Mouse (Mus musculus) midbrain, embryonic 14.5 days (tissue): ENCODE data around the gene Rsph3a. TPM values are rescaled to one million over a fixed set of nuclear protein-coding genes. Genes with fewer than 3 reads are reported as not detected.
"Not testable (repeated sequence)": the region's sequence is repeated elsewhere in the genome, so short reads cannot be mapped to it uniquely, and the experiment has no call there.

Source experiments
- ATAC-seq: fragments of 200-750 bp; cut with Nextera tagmentation; 2 replicates; pipeline ENCODE4 v1.8.0; 2017; ENCODE audit warnings: moderate number of reproducible peaks, moderate library complexity; ENCODE audit not compliant: low FRiP score, low TSS enrichment
- DNase-seq: peaks from one replicate; pipeline ENCODE4 v3.0.0-alpha.2; 2015
- H3K27ac ChIP-seq: fragments of 300-500 bp; sonication (generic); replicated peaks from 2 replicates; pipeline ENCODE4 v1.5.1; 2014; ENCODE audit warnings: mild to moderate bottlenecking, low read depth, low read length, moderate library complexity
- H3K27me3 ChIP-seq: fragments of 300-500 bp; sonication (generic); 2 replicates; pipeline ENCODE4 v1.6.1; 2014; ENCODE audit warnings: low read length, control low read depth, mixed read lengths; ENCODE audit not compliant: control insufficient read depth, insufficient read depth
- H3K36me3 ChIP-seq: fragments of 300-500 bp; sonication (generic); 2 replicates; pipeline ENCODE4 v1.6.1; 2014; ENCODE audit warnings: low read length, control low read depth; ENCODE audit not compliant: control insufficient read depth, insufficient read depth
- H3K4me1 ChIP-seq: fragments of 300-500 bp; sonication (generic); 2 replicates; pipeline ENCODE4 v1.6.1; 2014; ENCODE audit warnings: mild to moderate bottlenecking, antibody characterized with exemption, low read length, control low read depth; ENCODE audit not compliant: control insufficient read depth, insufficient read depth
- H3K4me2 ChIP-seq: fragments of 300-500 bp; sonication (generic); 2 replicates; pipeline ENCODE4 v1.6.1; 2014; ENCODE audit warnings: mild to moderate bottlenecking, low read length, moderate library complexity
- H3K4me3 ChIP-seq: fragments of 300-500 bp; sonication (generic); replicated peaks from 2 replicates; pipeline ENCODE4 v1.5.1; 2014; ENCODE audit warnings: low read depth, low read length
- H3K9ac ChIP-seq: fragments of 300-500 bp; sonication (generic); replicated peaks from 2 replicates; pipeline ENCODE4 v1.6.1; 2014; ENCODE audit warnings: mild to moderate bottlenecking, low read length, moderate library complexity
- H3K9me3 ChIP-seq: fragments of 300-500 bp; sonication (generic); 2 replicates; pipeline ENCODE4 v1.6.1; 2016; ENCODE audit warnings: low read length, control low read depth, mixed read lengths; ENCODE audit not compliant: control insufficient read depth
- WGBS: fragments of 180-500 bp; shearing (Covaris S2); extraction: QIAGEN DNeasy Blood & Tissue Kit; methylation state at CpG from one replicate; pipeline ENCODE4 v1.1.7; 2014; 5-methylcytosine and 5-hydroxymethylcytosine counted together
- polyA plus RNA-seq: library from polyadenylated mRNA; unstranded; fragments of >200 nt; fragmentation: Nextera tagmentation; extraction: Ambion mirVana; gene quantifications from 2 replicates; pipeline ENCODE4 v1.2.1, GENCODE M21; 2014

Rsph3a gene
- polyA plus RNA-seq, 1 experiment from 2014 or later, result 84.0 TPM

DNA sequence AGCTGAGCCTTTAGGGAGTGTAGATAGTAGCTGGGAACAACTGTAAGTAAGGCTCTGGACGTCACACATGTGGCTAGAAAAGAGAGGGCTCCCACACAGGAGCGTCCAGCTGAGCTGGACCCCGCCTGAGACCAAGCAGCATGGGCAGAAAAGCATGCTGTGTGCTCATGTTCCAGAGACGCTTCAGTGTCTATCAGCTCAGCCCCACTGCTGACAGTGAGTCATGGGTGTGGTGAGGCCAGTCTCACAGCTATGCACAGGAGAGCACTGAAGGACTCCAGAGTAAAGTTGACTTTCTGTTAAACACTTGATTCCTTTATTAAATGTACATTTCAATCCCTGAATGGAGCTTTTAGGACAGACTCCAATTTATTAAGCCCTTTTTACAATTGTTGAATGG lies 5.9 kb downstream of the Rsph3a start:
- not testable (repeated sequence) for H3K27me3 ChIP-seq, DNase-seq, H3K9ac ChIP-seq, H3K27ac ChIP-seq, H3K4me3 ChIP-seq, H3K9me3 ChIP-seq, H3K4me2 ChIP-seq, H3K4me1 ChIP-seq, H3K36me3 ChIP-seq, ATAC-seq
- WGBS, result no CpG with 5 or more reads among the region's 4 CpGs

DNA sequence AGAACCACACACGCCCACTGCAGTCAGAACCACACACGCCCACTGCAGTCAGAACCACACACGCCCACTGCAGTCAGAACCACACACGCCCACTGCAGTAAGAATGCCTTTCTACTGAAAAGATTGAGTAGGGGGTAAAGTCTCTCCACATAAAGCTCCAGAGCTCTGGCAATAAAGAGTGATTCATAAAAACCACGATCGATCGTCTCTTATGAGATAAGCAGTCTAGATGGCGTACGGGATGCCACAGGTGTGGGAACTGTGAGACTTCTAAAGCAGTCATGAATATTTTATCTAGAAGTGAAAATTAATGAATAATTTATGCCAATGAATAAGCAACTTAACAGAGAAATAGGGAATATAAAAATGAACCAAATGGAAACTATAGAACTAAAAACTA lies 11.8 kb downstream of the Rsph3a start:
- not testable (repeated sequence) for H3K36me3 ChIP-seq, H3K4me2 ChIP-seq, H3K4me1 ChIP-seq, H3K9ac ChIP-seq, ATAC-seq, DNase-seq, H3K4me3 ChIP-seq, H3K27ac ChIP-seq, H3K27me3 ChIP-seq, H3K9me3 ChIP-seq
- 94% methylated on average over 8 of the region's 9 CpGs for WGBS

DNA sequence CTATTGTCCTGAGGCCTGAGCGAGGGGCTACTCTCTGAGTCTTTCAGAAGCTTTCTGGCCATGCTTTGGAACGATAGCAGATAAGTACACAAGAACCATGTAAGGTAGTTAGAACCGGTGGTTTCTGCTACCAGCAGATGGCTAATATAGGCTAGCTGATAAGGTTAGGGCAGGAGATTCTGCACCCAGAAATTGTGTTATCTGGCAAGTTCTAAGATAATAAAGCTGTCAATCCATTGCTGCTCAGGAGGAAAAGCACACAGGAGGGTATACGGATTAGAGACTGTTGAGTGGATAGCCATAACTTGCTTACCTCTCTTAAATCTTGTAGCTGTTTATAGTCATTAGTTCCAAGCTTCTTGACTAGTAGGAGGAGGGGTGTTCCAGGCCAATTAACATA lies 17.9 kb downstream of the Rsph3a start:
- WGBS, result 90% methylated on average over 4 of the region's 4 CpGs
- H3K4me3 ChIP-seq, H3K27me3 ChIP-seq: not testable (repeated sequence)

DNA sequence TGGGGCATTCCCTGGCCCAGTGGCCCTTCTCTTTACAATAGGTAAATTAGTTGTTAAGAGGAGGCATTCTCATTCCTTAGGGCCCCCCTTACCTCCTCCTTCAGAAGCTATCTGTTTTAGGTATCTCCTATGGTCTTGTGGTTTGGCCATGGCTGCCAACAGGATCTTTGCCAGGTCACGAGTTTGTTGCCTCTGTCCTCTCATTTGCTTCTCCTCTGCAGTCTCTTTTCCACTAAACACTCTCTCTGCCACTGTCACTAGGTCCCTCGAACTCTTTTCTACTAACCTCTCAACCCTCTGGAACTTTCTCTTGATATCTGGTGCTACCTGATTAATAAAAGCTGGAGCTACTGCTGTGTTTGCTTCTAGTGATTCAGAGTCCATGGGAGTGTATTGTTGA lies 19.0 kb downstream of the Rsph3a start:
- ATAC-seq, H3K36me3 ChIP-seq, H3K9me3 ChIP-seq, DNase-seq, H3K27ac ChIP-seq, H3K4me2 ChIP-seq, H3K4me1 ChIP-seq, H3K9ac ChIP-seq, H3K27me3 ChIP-seq, H3K4me3 ChIP-seq: not testable (repeated sequence)
- WGBS, result 97% methylated on average over 2 of the region's 2 CpGs

More for the DNA sequence above, 17.9 kb downstream of the Rsph3a start:
- H3K27ac ChIP-seq, DNase-seq, H3K9me3 ChIP-seq, H3K4me1 ChIP-seq, H3K9ac ChIP-seq, ATAC-seq, H3K36me3 ChIP-seq, H3K4me2 ChIP-seq: not testable (repeated sequence)

DNA sequence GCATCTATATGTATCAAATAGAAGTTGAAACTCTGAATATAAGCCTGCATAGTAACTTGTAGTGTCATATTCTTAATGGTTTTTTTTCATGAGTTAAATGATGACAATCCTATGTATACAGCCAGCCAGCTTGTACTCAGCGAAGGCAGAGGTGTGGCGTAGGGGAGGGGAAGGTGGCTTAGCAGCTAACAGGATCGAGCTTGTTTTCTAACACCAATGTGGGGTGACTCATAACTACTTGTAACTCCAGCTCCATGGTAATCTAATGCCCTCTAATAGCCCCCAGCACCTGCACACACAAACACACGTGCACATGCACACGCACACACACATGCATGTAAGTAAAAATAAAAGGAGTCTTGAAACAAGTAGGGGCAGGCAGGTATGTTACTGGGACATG lies 23.1 kb downstream of the Rsph3a start:
- not testable (repeated sequence) for DNase-seq, H3K4me3 ChIP-seq
- 91% methylated on average over 3 of the region's 5 CpGs for WGBS

DNA sequence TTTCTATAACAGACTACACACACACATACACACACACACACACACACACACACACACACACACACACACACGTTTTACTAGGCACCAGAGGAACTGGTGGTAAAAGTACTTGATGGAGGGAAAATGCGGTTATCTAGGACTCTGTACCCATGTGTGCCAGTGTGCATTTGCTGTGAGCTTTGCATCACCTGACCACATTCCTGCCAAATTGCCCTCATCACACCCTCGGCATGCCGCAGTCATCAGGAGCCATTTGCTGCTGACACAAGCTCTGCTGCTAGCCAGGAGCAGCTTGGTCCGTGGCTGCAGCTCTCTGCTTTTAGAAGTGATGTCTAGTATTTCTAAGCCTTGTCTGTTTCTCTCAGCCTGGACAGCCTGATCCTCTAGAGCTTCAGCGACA lies 24.4 kb downstream of the Rsph3a start:
- not testable (repeated sequence) for H3K4me1 ChIP-seq, H3K9me3 ChIP-seq, H3K4me3 ChIP-seq, H3K27me3 ChIP-seq, H3K36me3 ChIP-seq, H3K4me2 ChIP-seq, H3K9ac ChIP-seq, H3K27ac ChIP-seq, ATAC-seq, DNase-seq
- 67% methylated on average over 1 of the region's 6 CpGs for WGBS

More for the DNA sequence above, 23.1 kb downstream of the Rsph3a start:
- not testable (repeated sequence) for H3K9me3 ChIP-seq, H3K4me1 ChIP-seq, H3K4me2 ChIP-seq, H3K9ac ChIP-seq, H3K36me3 ChIP-seq, ATAC-seq, H3K27ac ChIP-seq, H3K27me3 ChIP-seq

DNA sequence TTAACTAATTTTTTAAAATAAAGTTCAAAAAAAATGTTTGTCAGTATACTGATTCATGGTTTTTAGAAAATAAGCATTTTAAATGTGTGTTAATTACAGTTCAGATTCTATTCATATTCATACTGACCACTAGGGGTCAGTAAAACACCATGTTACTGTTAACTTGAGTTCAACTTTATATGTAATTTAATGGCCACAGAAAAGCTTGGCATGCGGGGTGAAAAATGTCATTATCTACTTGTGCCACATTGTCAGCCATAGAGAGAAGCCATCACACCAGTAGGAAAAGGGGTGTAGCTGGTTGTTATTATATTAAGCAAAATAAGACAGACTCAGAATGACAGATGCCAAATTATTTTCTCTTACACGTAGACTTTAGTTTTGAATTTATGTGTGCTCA lies 38.1 kb downstream of the Rsph3a start:
- H3K27me3 ChIP-seq, H3K9me3 ChIP-seq, H3K4me1 ChIP-seq, H3K4me3 ChIP-seq, H3K9ac ChIP-seq, ATAC-seq, H3K36me3 ChIP-seq, H3K27ac ChIP-seq, H3K4me2 ChIP-seq, DNase-seq: not testable (repeated sequence)
- 78% methylated on average over 1 of the region's 2 CpGs for WGBS

DNA sequence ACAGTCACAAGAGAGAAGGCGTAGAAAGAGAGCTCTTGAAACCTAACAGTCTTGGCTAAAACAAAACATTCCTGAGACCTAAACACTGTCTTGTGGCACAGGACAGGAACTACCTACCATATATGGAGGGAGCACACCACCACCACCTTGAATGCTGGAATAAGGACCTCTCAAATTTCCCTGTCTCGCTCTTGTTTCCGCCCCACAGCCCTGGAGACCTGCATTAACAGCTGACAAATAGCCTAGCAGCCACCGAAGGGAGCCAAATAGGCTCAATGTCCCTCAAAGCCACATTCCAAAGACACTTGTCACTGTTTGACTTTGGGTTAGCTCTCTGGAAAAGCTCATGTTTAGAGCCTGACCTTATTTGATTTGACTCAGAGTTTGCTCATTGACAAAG lies 40.2 kb downstream of the Rsph3a start:
- not testable (repeated sequence) for H3K4me1 ChIP-seq, H3K4me3 ChIP-seq, H3K9ac ChIP-seq, H3K4me2 ChIP-seq, ATAC-seq, H3K9me3 ChIP-seq, H3K27ac ChIP-seq, H3K27me3 ChIP-seq, H3K36me3 ChIP-seq, DNase-seq
- WGBS, result 73% methylated on average over 4 of the region's 4 CpGs

DNA sequence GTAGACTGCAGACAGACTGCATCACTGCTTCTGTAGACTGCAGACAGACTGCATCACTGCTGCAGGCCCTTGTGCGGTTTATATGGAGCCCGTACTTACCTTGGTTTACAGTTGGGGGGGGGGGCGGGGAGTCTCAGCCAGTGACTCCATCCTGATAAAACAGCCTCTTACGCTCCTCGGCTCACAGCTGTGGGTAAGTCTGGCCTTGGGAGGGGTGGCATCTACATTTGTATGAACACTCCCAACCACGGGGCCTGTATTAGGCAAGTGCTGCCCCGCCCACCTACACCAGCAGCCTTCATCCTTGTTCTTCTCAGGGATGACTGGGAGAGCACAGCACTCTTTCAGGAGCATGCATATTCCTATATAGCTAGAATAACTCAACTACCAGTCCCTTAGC lies 41.6 kb downstream of the Rsph3a start:
- H3K9me3 ChIP-seq, H3K9ac ChIP-seq, H3K4me3 ChIP-seq, H3K27me3 ChIP-seq, ATAC-seq, H3K4me2 ChIP-seq, H3K4me1 ChIP-seq, H3K36me3 ChIP-seq, DNase-seq, H3K27ac ChIP-seq: not testable (repeated sequence)
- WGBS, result 82% methylated on average over 7 of the region's 7 CpGs
